Mouse (Mus musculus) neural tube, embryonic 14.5 days (tissue): ENCODE results near the gene Trim8. TPM values are rescaled to one million over a fixed set of nuclear protein-coding genes. Genes with fewer than 3 reads are reported as not detected.

Experiments
- ATAC-seq: fragments of 200-750 bp; cut with Nextera tagmentation; 2 replicates; pipeline ENCODE4 v1.8.0; 2017; ENCODE audit warnings: low read depth, mild to moderate bottlenecking, moderate TSS enrichment, moderate library complexity
- H3K27ac ChIP-seq: fragments of 300-500 bp; sonication (generic); 2 replicates; pipeline ENCODE4 v1.5.1; 2014; ENCODE audit warnings: low read depth, mild to moderate bottlenecking, control low read depth, low read length, moderate library complexity, mixed read lengths
- H3K27me3 ChIP-seq: fragments of 300-500 bp; sonication (generic); 2 replicates; pipeline ENCODE4 v1.6.1; 2014; ENCODE audit warnings: low read length; ENCODE audit not compliant: control insufficient read depth, insufficient read depth
- H3K36me3 ChIP-seq: fragments of 300-500 bp; sonication (generic); 2 replicates; pipeline ENCODE4 v1.6.1; 2014; ENCODE audit warnings: low read length, mixed read lengths; ENCODE audit not compliant: control insufficient read depth, insufficient read depth
- H3K4me1 ChIP-seq: fragments of 300-500 bp; sonication (generic); 2 replicates; pipeline ENCODE4 v1.6.1; 2014; ENCODE audit warnings: low read length; ENCODE audit not compliant: control insufficient read depth, insufficient read depth
- H3K4me2 ChIP-seq: fragments of 300-500 bp; sonication (generic); 2 replicates; pipeline ENCODE4 v1.6.1; 2014; ENCODE audit warnings: mild to moderate bottlenecking, low read depth, low read length, control low read depth
- H3K4me3 ChIP-seq: fragments of 300-500 bp; sonication (generic); 2 replicates; pipeline ENCODE4 v1.5.1; 2014; ENCODE audit warnings: low read depth, low read length, control low read depth, mixed read lengths
- H3K9ac ChIP-seq: fragments of 300-500 bp; sonication (generic); replicated peaks from 2 replicates; pipeline ENCODE4 v1.6.1; 2014; ENCODE audit warnings: low read depth, mild to moderate bottlenecking, control low read depth, low read length, mixed read lengths
- H3K9me3 ChIP-seq: fragments of 300-500 bp; sonication (generic); 2 replicates; pipeline ENCODE4 v1.6.1; 2016; ENCODE audit warnings: low read length; ENCODE audit not compliant: control insufficient read depth
- WGBS: fragments of 180-500 bp; shearing (Covaris S2); extraction: QIAGEN DNeasy Blood & Tissue Kit; methylation state at CpG from one replicate; pipeline ENCODE4 v1.1.7; 2014; 5-methylcytosine and 5-hydroxymethylcytosine counted together
- polyA plus RNA-seq: library from polyadenylated mRNA; unstranded; fragments of >200 nt; fragmentation: Nextera tagmentation; extraction: Ambion mirVana; gene quantifications from 2 replicates; pipeline ENCODE4 v1.2.1, GENCODE M21; 2014

Gene Trim8
- polyA plus RNA-seq, 1 experiment from 2014 or later = 32.2 TPM

DNA sequence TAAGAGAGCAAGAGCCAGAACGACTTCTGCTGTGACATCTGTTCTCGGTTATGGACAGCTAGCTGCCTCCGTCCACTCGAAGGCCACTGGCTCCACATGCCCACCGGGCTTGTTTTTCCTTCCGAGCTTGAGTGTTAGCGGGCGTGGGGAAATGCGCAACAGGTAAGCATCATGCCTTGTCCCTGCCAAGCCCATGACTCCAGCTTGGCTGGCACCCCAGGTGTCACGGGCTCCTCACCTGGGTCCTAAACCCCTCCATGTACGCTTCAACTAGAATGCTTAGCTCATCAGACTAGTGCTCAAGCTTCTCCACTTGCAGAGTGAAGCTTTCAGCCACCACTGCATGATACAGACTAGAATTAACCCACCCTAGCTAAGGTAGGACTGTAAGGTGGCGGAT, 57.1 kb downstream of the Trim8 start:
- no peak overlapping the region for H3K9ac ChIP-seq
- WGBS = 78% methylated on average over 12 of the region's 12 CpGs
- peaks cover 18% of the 10 kb centered on the region; the same call in 1 of the 2 replicates for H3K36me3 ChIP-seq
- peaks cover 4% of the 10 kb centered on the region; the same call in 1 of the 2 replicates for H3K4me1 ChIP-seq
- no peak overlapping the region for H3K4me3 ChIP-seq
- H3K27ac ChIP-seq = no peak overlapping the region
- no peaks in the 10 kb centered on the region for H3K9me3 ChIP-seq
- H3K27me3 ChIP-seq = no peaks in the 10 kb centered on the region
- H3K4me2 ChIP-seq = no peak overlapping the region
- ATAC-seq = no peak

DNA sequence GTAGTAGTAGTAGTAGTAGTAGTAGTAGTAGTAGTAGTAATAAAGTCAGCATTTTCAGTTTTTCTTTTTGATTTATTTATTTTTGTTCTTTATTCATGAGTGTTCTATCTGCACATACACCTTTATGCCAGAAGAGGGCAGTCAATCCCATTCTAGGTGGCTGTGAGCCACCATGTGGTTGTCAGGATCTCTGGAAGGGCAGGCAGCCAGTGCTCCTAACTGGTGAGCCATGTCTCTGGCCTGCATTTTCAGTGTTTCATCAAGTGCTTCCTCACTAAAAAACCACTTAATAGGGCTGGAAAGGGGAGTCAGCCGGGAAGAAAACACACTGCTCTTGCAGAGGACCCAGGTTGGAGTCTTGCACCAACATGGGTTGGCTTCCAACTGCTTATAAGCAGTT, 60.6 kb downstream of the Trim8 start:
- ATAC-seq = no peak
- no peaks in the 10 kb centered on the region for H3K9me3 ChIP-seq
- H3K27ac ChIP-seq = no peak overlapping the region
- no peaks in the 10 kb centered on the region for H3K4me1 ChIP-seq
- H3K36me3 ChIP-seq = peaks cover 9% of the 10 kb centered on the region; the same call in 1 of the 2 replicates
- no peaks in the 10 kb centered on the region for H3K27me3 ChIP-seq
- WGBS = 47% methylated on average over 1 of the region's 1 CpGs
- H3K9ac ChIP-seq = no peak overlapping the region
- no peak overlapping the region for H3K4me3 ChIP-seq
- no peak overlapping the region for H3K4me2 ChIP-seq

DNA sequence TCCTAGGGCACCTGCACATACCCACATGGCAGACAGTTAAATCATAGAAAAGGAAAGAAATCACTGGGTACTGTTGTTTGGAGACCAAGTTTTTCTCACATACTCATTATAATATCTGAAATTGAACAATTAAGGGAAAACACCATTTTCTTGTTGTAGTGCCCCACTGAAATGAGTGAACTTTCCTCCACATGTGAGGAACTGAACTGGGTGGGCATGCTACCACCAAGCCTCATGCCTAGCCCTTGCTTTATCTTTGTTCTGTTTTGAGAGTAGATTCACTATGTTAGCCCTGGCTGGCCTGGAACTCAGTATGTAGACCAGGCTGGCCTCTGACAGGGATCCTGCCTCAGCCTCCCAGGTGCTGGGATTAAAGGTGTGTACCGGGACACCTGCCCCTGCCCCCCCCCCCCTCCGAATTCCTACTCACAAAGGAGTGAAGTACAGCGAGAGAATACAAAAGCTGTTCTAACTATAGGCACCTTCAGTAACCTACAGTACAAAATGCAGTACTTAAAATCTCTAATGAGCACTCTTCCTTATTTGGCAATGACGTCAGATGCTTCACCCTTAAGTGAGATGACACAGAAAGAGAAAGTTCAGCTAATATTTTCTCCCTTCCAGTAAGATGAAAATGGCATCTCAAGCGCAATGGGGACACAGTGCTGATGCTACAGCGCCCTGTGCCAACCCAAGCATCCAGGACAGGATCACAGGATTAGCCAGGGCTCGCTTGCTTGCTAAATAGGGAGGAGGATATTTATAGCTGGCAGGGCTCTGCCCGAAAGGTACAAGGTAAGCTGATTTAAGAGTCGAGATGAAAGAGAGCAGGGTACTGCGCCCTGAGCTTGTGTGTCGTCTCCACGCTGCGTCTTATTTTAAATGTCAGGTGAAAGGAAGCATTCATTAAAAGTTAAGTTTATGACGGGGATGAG, 61.3 kb downstream of the Trim8 start:
- no peak for ATAC-seq
- H3K9ac ChIP-seq = no peak overlapping the region
- no peak overlapping the region for H3K27ac ChIP-seq
- H3K4me1 ChIP-seq = no peaks in the 10 kb centered on the region
- no peak overlapping the region for H3K4me2 ChIP-seq
- H3K27me3 ChIP-seq = no peaks in the 10 kb centered on the region
- WGBS = 89% methylated on average over 14 of the region's 14 CpGs
- peaks cover 3% of the 10 kb centered on the region; the same call in 1 of the 2 replicates for H3K36me3 ChIP-seq
- no peaks in the 10 kb centered on the region for H3K9me3 ChIP-seq
- no peak overlapping the region for H3K4me3 ChIP-seq

DNA sequence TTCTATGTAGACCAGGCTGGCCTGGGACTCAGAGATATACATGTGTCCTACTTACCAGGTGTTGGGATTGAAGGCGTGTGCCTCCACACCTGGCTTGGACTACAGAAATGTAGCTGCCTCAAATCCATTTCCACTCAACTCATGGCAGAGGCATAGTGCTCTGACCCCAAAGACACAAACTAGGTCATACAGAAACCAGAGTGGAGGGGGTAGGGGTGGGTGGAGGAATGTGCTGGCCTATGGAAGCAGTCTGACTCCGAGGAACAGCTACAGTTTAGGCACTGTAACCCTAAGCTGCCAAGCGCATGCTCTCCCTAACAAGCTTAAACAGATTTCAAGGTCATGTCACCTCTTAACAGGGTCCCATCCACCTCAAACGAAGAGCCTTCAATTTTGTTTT, 62.1 kb downstream of the Trim8 start:
- Histone ChIP-seq H3K36me3 (no peaks in the 10 kb centered on the region), H3K4me2 (no peak overlapping the region), H3K9ac (no peak overlapping the region), H3K4me3 (no peak overlapping the region), H3K9me3 (no peaks in the 10 kb centered on the region), H3K27me3 (no peaks in the 10 kb centered on the region), H3K27ac (no peak overlapping the region), H3K4me1 (no peaks in the 10 kb centered on the region)
- WGBS = 91% methylated on average over 4 of the region's 4 CpGs
- ATAC-seq = no peak

DNA sequence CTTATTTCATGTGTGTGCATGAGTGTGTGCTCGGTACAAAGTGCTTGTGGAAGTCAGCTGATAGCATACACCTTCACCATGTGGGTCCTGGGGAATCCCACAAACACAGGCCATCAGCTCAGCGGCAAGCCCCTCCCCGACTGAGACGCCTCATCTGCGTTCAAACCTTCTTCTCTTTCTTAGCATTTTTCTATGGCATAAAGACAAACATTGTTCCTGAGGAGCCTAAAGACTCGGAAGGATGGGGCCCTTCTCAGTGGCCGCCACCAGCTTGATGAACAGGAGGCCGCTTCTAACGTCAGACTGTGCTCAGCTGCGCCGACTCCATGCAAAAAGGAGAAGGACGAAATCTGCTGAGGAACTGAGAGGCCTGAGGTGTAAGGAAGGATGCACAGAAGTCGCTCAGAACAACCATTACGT, 62.6 kb downstream of the Trim8 start:
- Histone ChIP-seq H3K4me2 (no peak overlapping the region), H3K36me3 (no peaks in the 10 kb centered on the region), H3K9me3 (no peaks in the 10 kb centered on the region), H3K4me3 (no peak overlapping the region), H3K9ac (no peak overlapping the region), H3K4me1 (no peaks in the 10 kb centered on the region), H3K27me3 (no peaks in the 10 kb centered on the region), H3K27ac (no peak overlapping the region)
- ATAC-seq = no peak
- WGBS = 72% methylated on average over 14 of the region's 14 CpGs

Other genes starting within 250 kb of the Trim8 start
- gene Nfkb2, start 197.4 kb upstream of the Trim8 start, polyA plus RNA-seq = 1.4 and 2.2 TPM in 2 replicates
- 85.8 and 127 TPM in 2 replicates for gene Psd, start 174.5 kb upstream of the Trim8 start, polyA plus RNA-seq
- gene Fbxl15, start 173.5 kb upstream of the Trim8 start, polyA plus RNA-seq = 42.5 and 53.1 TPM in 2 replicates
- 346 and 359 TPM in 2 replicates for gene Cuedc2, start 163.0 kb upstream of the Trim8 start, polyA plus RNA-seq
- gene Mfsd13a, start 160.6 kb upstream of the Trim8 start, polyA plus RNA-seq = 10.7 and 12.7 TPM in 2 replicates
- gene 2310034G01Rik, start 151.4 kb upstream of the Trim8 start, polyA plus RNA-seq = 2.0 and 3.9 TPM in 2 replicates
- 320 and 344 TPM in 2 replicates for gene Actr1a, start 106.0 kb upstream of the Trim8 start, polyA plus RNA-seq
- gene Sufu, start 104.8 kb upstream of the Trim8 start, polyA plus RNA-seq = 20.2 and 24.9 TPM in 2 replicates
- gene Arl3, start 71.5 kb downstream of the Trim8 start, polyA plus RNA-seq = 134 and 160 TPM in 2 replicates
- gene Sfxn2, start 71.7 kb downstream of the Trim8 start, polyA plus RNA-seq = 10.5 and 10.7 TPM in 2 replicates
- gene Wbp1l, start 97.4 kb downstream of the Trim8 start, polyA plus RNA-seq = 28.2 and 35.2 TPM in 2 replicates
- gene Cyp17a1, start 171.5 kb downstream of the Trim8 start, polyA plus RNA-seq = 0.35 TPM in 1 of 2 replicates, not detected in the other
- 27.2 and 28.2 TPM in 2 replicates for gene Borcs7, start 188.2 kb downstream of the Trim8 start, polyA plus RNA-seq
- 44.3 and 47.8 TPM in 2 replicates for gene As3mt, start 205.8 kb downstream of the Trim8 start, polyA plus RNA-seq